Mouse (Mus musculus): ENCODE results near the gene Llgl2. TPM values are rescaled to one million over a fixed set of nuclear protein-coding genes. Genes with fewer than 3 reads are reported as not detected.

Gene Llgl2
- polyA plus RNA-seq, 1 experiment from 2014 or later = 66.0 TPM

DNA sequence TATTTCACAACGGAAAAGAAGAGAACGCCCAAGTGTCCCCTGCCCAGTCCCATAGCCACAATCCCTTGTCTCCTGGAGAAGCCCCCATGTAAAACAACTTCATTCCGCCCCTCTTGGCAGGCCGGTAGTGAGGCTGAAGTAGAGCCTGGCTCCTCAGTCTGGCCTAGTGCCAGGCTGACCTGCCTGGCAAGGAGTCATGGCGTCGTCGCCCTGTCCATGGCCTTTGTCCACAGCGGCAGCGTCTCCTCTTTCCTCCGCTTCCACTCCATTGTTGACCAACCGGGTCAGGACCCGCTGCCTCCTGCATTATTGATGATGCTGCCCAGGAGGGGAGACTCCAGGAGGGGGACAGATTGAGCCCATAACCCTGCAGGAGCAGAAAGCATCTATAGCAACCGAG lies 34.1 kb downstream of the Llgl2 start:
- Histone ChIP-seq H3K4me2 (replicated peaks; ENCODE audit: low read depth, low read length) (no peak overlapping the region), H3K36me3 (ENCODE audit: insufficient read depth, low read length) (peaks cover 8% of the 10 kb centered on the region; the same call in 1 of the 2 replicates), H3K27me3 (replicated peaks; ENCODE audit: insufficient read depth, low read length) (peaks cover 22% of the 10 kb centered on the region), H3K4me1 (ENCODE audit: insufficient read depth, low read depth, low read length) (no peaks in the 10 kb centered on the region), H3K27ac (ENCODE audit: low read length) (no peak overlapping the region), H3K9me3 (ENCODE audit: low read length) (no peaks in the 10 kb centered on the region), H3K4me3 (ENCODE audit: low read depth, low read length) (no peak overlapping the region), H3K9ac (replicated peaks; ENCODE audit: low read depth) (no peak overlapping the region)
- ATAC-seq (no peak), DNase-seq (ENCODE audit: low spot score) (no peak)
- no peak for TF ChIP-seq CTCF (IDR thresholded peaks at IDR 0.05)
- TF ChIP-seq EP300 (IDR thresholded peaks at IDR 0.05) = no peak
- 47% methylated on average over 13 of the region's 13 CpGs for WGBS

DNA sequence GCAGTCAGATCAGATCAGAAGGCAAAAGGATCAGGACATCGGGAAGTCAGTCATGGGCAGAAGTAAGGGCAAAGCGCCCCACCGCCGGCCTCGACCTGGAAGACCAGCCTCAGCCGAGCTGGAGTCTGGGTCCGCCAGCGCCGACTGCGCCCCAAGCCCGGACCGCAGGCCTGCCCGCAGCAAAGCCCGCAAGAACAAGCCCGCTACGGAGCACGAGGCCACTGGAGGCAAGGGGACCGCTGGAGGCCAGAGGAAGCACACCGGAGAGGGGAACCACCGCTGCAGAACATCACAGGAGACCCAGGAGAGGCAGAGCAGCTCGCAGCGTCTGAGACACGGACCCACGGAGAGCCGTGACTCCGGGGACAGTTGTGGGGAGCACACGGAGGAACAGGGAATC lies 34.5 kb downstream of the Llgl2 start, which contains the start of gene Myo15b:
TSS of gene Myo15b (plus strand) at position 53 of the 400 bp plus-strand sequence.
- Histone ChIP-seq H3K4me3 (ENCODE audit: low read depth, low read length) (peak within 1 kb of the TSS; percentile 31), H3K9ac (replicated peaks; ENCODE audit: low read depth) (0 out of 2 replicates have a peak within 1 kb of the TSS, but pooled peaks have one; percentile 36)
- WGBS = 18% methylated on average over 27 of the region's 27 CpGs

DNA sequence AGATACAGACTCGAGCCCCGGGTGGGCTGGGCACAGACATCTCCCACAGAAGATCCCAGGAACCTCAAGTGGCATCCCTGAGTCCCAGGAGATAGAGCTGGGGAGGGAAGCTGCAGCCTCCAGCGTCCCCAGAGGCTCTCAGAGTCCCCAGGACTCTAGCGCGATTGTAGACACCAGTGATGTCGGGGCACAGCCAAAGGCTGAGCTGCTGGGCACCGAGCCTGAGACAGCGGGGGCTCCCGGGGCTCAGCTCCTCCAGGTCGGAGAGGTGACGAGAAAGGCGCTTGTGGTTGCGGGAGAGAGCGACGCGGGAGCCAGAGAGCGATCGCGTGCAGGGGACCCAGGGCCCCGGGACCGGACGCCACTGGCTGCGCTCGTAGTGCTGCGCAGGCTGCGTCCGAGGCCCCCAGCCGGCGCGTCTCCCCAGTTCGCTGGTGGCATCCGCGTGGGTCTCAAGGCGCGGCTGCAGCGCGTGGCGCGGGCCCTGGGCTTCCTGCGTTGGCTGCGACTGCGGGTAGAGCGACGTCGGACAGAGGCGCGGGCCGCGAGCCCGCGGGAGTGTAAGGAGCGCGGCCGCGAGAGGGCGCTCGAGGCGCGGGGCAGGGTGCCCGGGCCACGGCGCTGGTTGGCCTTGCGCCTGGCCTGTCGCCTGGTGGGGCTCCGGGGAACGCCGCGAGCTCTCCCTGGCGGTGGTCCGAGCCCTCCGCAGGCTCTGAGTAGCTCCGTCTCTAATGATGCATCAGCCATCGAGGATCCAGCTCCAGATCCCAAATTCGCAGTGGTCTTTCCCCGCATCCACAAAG lies 35.5 kb downstream of the Llgl2 start:
- Histone ChIP-seq H3K9ac (replicated peaks; ENCODE audit: low read depth) (0 out of 2 replicates have a peak overlapping the region, but pooled peaks have one; percentile 36), H3K36me3 (ENCODE audit: insufficient read depth, low read length) (peaks cover 8% of the 10 kb centered on the region; the same call in 1 of the 2 replicates), H3K4me3 (ENCODE audit: low read depth, low read length) (peak overlapping the region; percentile 31), H3K27ac (ENCODE audit: low read length) (no peak overlapping the region), H3K4me2 (replicated peaks; ENCODE audit: low read depth, low read length) (peak overlapping the region; percentile 65), H3K4me1 (ENCODE audit: insufficient read depth, low read depth, low read length) (no peaks in the 10 kb centered on the region), H3K9me3 (ENCODE audit: low read length) (no peaks in the 10 kb centered on the region), H3K27me3 (replicated peaks; ENCODE audit: insufficient read depth, low read length) (peaks cover 22% of the 10 kb centered on the region)
- DNase-seq (ENCODE audit: low spot score) (peak; percentile 94), ATAC-seq (peak; percentile 93)
- TF ChIP-seq EP300 (IDR thresholded peaks at IDR 0.05) (no peak), CTCF (IDR thresholded peaks at IDR 0.05) (peak; percentile 91)
- WGBS = 4% methylated on average over 54 of the region's 75 CpGs

More for the DNA sequence above, 34.5 kb downstream of the Llgl2 start, which contains the start of gene Myo15b:
- H3K36me3 ChIP-seq (ENCODE audit: insufficient read depth, low read length) = peaks cover 8% of the 10 kb centered on the region; the same call in 1 of the 2 replicates
- H3K9me3 ChIP-seq (ENCODE audit: low read length) = no peaks in the 10 kb centered on the region
- H3K27ac ChIP-seq (ENCODE audit: low read length) = no peak within 1 kb of the TSS
- no peaks in the 10 kb centered on the region for H3K4me1 ChIP-seq (ENCODE audit: insufficient read depth, low read depth, low read length)
- DNase-seq (ENCODE audit: low spot score) (no peak), ATAC-seq (no peak)
- peak within 1 kb of the TSS; percentile 65 for H3K4me2 ChIP-seq (replicated peaks; ENCODE audit: low read depth, low read length)
- no peak for TF ChIP-seq EP300 (IDR thresholded peaks at IDR 0.05)
- TF ChIP-seq CTCF (IDR thresholded peaks at IDR 0.05) = no peak
- peaks cover 22% of the 10 kb centered on the region for H3K27me3 ChIP-seq (replicated peaks; ENCODE audit: insufficient read depth, low read length)

DNA sequence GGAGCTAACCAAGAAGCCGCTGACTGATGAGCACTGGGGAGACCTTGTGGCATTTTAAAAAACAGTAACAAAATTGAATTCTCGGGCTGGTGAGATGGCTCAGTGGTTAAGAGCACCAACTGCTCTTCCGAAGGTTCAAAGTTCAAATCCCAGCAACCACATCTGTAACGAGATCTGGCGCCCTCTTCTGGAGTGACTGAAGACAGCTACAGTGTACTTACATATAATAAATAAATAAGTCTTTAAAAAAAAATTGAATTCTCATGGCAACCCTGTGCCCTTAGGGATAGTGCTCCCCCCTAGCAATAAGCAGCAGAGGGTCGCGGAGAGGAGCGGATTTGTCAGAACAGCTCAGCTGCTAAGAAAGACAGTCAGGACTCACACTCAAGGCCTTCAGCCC lies 40.0 kb downstream of the Llgl2 start:
- TF ChIP-seq CTCF (IDR thresholded peaks at IDR 0.05) = peak; percentile 27; the same call in 1 of the 2 replicates
- no peak for TF ChIP-seq EP300 (IDR thresholded peaks at IDR 0.05)
- Histone ChIP-seq H3K4me1 (ENCODE audit: insufficient read depth, low read depth, low read length) (no peaks in the 10 kb centered on the region), H3K27ac (ENCODE audit: low read length) (no peak overlapping the region), H3K9ac (replicated peaks; ENCODE audit: low read depth) (no peak overlapping the region), H3K27me3 (replicated peaks; ENCODE audit: insufficient read depth, low read length) (peaks cover 11% of the 10 kb centered on the region; the same call in 1 of the 2 replicates), H3K9me3 (ENCODE audit: low read length) (no peaks in the 10 kb centered on the region), H3K36me3 (ENCODE audit: insufficient read depth, low read length) (no peaks in the 10 kb centered on the region), H3K4me3 (ENCODE audit: low read depth, low read length) (no peak overlapping the region), H3K4me2 (replicated peaks; ENCODE audit: low read depth, low read length) (no peak overlapping the region)
- WGBS = 78% methylated on average over 8 of the region's 8 CpGs
- DNase-seq (ENCODE audit: low spot score) (no peak), ATAC-seq (no peak)

DNA sequence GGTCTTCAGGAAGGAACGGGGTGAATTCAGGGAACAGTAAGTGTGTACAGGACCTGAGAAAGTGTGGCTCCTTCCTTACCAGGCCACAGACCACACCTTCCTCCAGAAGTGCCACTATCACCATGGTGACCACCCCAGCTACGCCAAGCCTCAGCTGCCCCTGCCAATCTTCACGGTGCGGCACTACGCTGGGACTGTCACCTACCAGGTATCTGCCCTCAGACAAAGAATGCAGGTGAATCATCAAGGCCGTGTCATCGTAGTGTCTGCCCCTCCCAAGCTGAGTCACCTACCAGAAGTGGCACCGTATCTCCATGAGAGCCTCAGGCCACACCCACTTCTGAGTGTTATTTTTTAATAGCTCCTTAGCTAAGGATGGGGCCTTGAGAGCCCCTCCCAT lies 45.5 kb downstream of the Llgl2 start:
- ATAC-seq = peak; percentile 94
- H3K27me3 ChIP-seq (replicated peaks; ENCODE audit: insufficient read depth, low read length) = no peaks in the 10 kb centered on the region

DNA sequence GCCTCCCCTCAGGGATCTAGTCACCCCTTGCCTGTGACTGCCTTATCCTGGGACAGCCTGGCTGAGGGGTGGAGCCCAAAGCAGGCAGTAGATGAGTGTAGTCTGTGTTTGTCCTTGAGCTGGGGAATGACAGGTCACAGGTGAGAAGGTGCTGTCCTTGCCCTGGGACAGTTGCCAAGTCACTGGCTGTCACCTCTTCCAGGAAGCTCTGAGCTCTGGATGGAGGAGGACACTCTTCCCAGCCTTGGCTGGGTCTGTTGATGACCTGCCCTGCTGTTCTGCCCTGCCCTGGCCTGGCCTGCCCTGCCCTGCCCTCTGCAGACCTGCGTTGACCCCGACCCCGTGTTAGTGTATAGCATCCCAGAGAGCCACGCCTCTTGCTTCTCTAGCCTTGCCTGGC lies 48.6 kb downstream of the Llgl2 start:
- Histone ChIP-seq H3K9ac (replicated peaks; ENCODE audit: low read depth) (no peak overlapping the region), H3K4me2 (replicated peaks; ENCODE audit: low read depth, low read length) (no peak overlapping the region), H3K36me3 (ENCODE audit: insufficient read depth, low read length) (no peaks in the 10 kb centered on the region), H3K27me3 (replicated peaks; ENCODE audit: insufficient read depth, low read length) (no peaks in the 10 kb centered on the region), H3K4me3 (ENCODE audit: low read depth, low read length) (no peak overlapping the region), H3K9me3 (ENCODE audit: low read length) (no peaks in the 10 kb centered on the region), H3K4me1 (ENCODE audit: insufficient read depth, low read depth, low read length) (no peaks in the 10 kb centered on the region), H3K27ac (ENCODE audit: low read length) (no peak overlapping the region)
- 53% methylated on average over 4 of the region's 4 CpGs for WGBS
- TF ChIP-seq EP300 (IDR thresholded peaks at IDR 0.05) (no peak), CTCF (IDR thresholded peaks at IDR 0.05) (no peak)
- DNase-seq (ENCODE audit: low spot score) (no peak), ATAC-seq (no peak)

More for the DNA sequence above, 45.5 kb downstream of the Llgl2 start:
- H3K4me1 ChIP-seq (ENCODE audit: insufficient read depth, low read depth, low read length) = no peaks in the 10 kb centered on the region
- TF ChIP-seq CTCF (IDR thresholded peaks at IDR 0.05) = no peak
- TF ChIP-seq EP300 (IDR thresholded peaks at IDR 0.05) = no peak; the same call in 1 of the 2 replicates
- no peak overlapping the region for H3K27ac ChIP-seq (ENCODE audit: low read length)
- H3K4me2 ChIP-seq (replicated peaks; ENCODE audit: low read depth, low read length) = no peak overlapping the region
- DNase-seq (ENCODE audit: low spot score) = peak; percentile 79
- 41% methylated on average over 8 of the region's 8 CpGs for WGBS
- H3K36me3 ChIP-seq (ENCODE audit: insufficient read depth, low read length) = no peaks in the 10 kb centered on the region
- no peak overlapping the region for H3K9ac ChIP-seq (replicated peaks; ENCODE audit: low read depth)
- H3K4me3 ChIP-seq (ENCODE audit: low read depth, low read length) = no peak overlapping the region
- no peaks in the 10 kb centered on the region for H3K9me3 ChIP-seq (ENCODE audit: low read length)
